In genomic region chr15:85359483-85359882, GRCm38 (mm10) we compare ENCODE assay signal across 18 mouse cellular contexts. TPM values are rescaled to one million over a fixed set of nuclear protein-coding genes. Genes with fewer than 3 reads are reported as not detected.
A peak's percentile ranks its signal among the peaks of the same experiment; 100 is the strongest.
DNase-seq lines count a peak whose midpoint lies in the region; ATAC-seq and TF ChIP-seq lines count a peak whose summit lies in the region.
"Had no signal": no experiment of that assay in that cellular context is flagged by ENCODE, and none has a peak within 500 bp of the region (broad histone marks: within the 10 kb centered on the region; RNA-seq: fewer than 3 reads in every experiment).

No protein-coding gene starts in this region.

- no peak overlapping the region for H3K4me3 ChIP-seq in embryonic facial prominence, embryonic 13.5 days
- no peak overlapping the region for H3K4me3 ChIP-seq in embryonic facial prominence, embryonic 10.5 days
- H3K4me3 ChIP-seq in lung, embryonic 15.5 days, result no peak overlapping the region
- no peak overlapping the region for H3K4me3 ChIP-seq in midbrain, postnatal 0 days (ENCODE audit: low read depth, low read length)
- H3K4me3 ChIP-seq in midbrain, embryonic 13.5 days (replicated peaks), result no peak overlapping the region
- H3K4me3 ChIP-seq: gastrocnemius, adult 2 months; heart, embryonic 13.5 days; hindbrain, embryonic 13.5 days had no signal

- peaks cover 22% of the 10 kb centered on the region for H3K4me1 ChIP-seq in embryonic facial prominence, embryonic 13.5 days
- H3K4me1 ChIP-seq in embryonic facial prominence, embryonic 10.5 days, result 0 out of 2 replicates have a peak, but pooled peaks cover 8% of the 10 kb centered on the region
- H3K4me1 ChIP-seq in lung, embryonic 15.5 days, result peaks cover 19% of the 10 kb centered on the region; the same call in 1 of the 2 replicates
- no peaks in the 10 kb centered on the region for H3K4me1 ChIP-seq in midbrain, postnatal 0 days (ENCODE audit: insufficient read depth, low read length)
- 0 out of 2 replicates have a peak, but pooled peaks cover 7% of the 10 kb centered on the region for H3K4me1 ChIP-seq in midbrain, embryonic 13.5 days (replicated peaks)

- H3K4me2 ChIP-seq in embryonic facial prominence, embryonic 13.5 days, result no peak overlapping the region
- no peak overlapping the region for H3K4me2 ChIP-seq in lung, embryonic 15.5 days
- H3K4me2 ChIP-seq in midbrain, postnatal 0 days (ENCODE audit: low read depth, low read length, poor library complexity, severe bottlenecking), result no peak overlapping the region
- H3K4me2 ChIP-seq in midbrain, embryonic 13.5 days (replicated peaks), result no peak overlapping the region
- H3K4me2 ChIP-seq: heart, embryonic 13.5 days; hindbrain, embryonic 13.5 days had no signal

- no peaks in the 10 kb centered on the region for H3K27me3 ChIP-seq in embryonic facial prominence, embryonic 13.5 days
- H3K27me3 ChIP-seq in embryonic facial prominence, embryonic 10.5 days (replicated peaks; ENCODE audit: low read depth, poor library complexity, severe bottlenecking), result no peaks in the 10 kb centered on the region
- H3K27me3 ChIP-seq in lung, embryonic 15.5 days, result no peaks in the 10 kb centered on the region
- H3K27me3 ChIP-seq in midbrain, postnatal 0 days (ENCODE audit: insufficient read depth, low read length), result no peaks in the 10 kb centered on the region
- no peaks in the 10 kb centered on the region for H3K27me3 ChIP-seq in midbrain, embryonic 13.5 days
- H3K27me3 ChIP-seq: heart, embryonic 13.5 days; hindbrain, embryonic 13.5 days; Patski had no signal

- no peak for ATAC-seq in embryonic facial prominence, embryonic 13.5 days (ENCODE audit: insufficient number of reproducible peaks, insufficient read depth, low FRiP score, low TSS enrichment, low read depth)
- no peak for ATAC-seq in lung, embryonic 15.5 days (ENCODE audit: borderline replicate concordance, extremely low read depth, low FRiP score, low TSS enrichment)
- ATAC-seq in midbrain, postnatal 0 days (ENCODE audit: low FRiP score), result no peak
- ATAC-seq in midbrain, embryonic 13.5 days, result no peak
- ATAC-seq: activated CD4-positive, CD25-positive, alpha-beta regulatory T cell, adult 4 months; forebrain, embryonic 14.5 days; hindbrain, postnatal 0 days; Patski had no signal

- 0 out of 2 replicates have a peak overlapping the region, but pooled peaks have one; percentile 9 for H3K27ac ChIP-seq in embryonic facial prominence, embryonic 13.5 days
- no peak overlapping the region for H3K27ac ChIP-seq in embryonic facial prominence, embryonic 10.5 days (replicated peaks)
- H3K27ac ChIP-seq in lung, embryonic 15.5 days, result peak overlapping the region; percentile 33; the same call in 1 of the 2 replicates
- no peak overlapping the region for H3K27ac ChIP-seq in midbrain, postnatal 0 days (ENCODE audit: low read depth, low read length)
- no peak overlapping the region for H3K27ac ChIP-seq in midbrain, embryonic 13.5 days
- H3K27ac ChIP-seq: gastrocnemius, adult 2 months; heart, embryonic 13.5 days; hindbrain, embryonic 13.5 days; hindbrain, postnatal 0 days had no signal

- H3K9me3 ChIP-seq in embryonic facial prominence, embryonic 13.5 days, result peaks cover 5% of the 10 kb centered on the region; the same call in 1 of the 2 replicates
- H3K9me3 ChIP-seq in embryonic facial prominence, embryonic 10.5 days, result no peaks in the 10 kb centered on the region
- H3K9me3 ChIP-seq in lung, embryonic 15.5 days, result no peaks in the 10 kb centered on the region
- H3K9me3 ChIP-seq in midbrain, postnatal 0 days (ENCODE audit: low read length), result no peaks in the 10 kb centered on the region
- H3K9me3 ChIP-seq in midbrain, embryonic 13.5 days, result no peaks in the 10 kb centered on the region
- H3K9me3 ChIP-seq: heart, embryonic 13.5 days; hindbrain, embryonic 13.5 days had no signal

- DNase-seq in embryonic facial prominence, embryonic 10.5 days (ENCODE audit: low spot score), result no peak
- no peak for DNase-seq in lung, postnatal 4 days
- no peak for DNase-seq in midbrain, postnatal 0 days (ENCODE audit: low spot score)
- no peak for DNase-seq in cerebellum, postnatal 10 days
- DNase-seq: cerebellum, adult 18-20 months; cerebellum, adult 9-11 months; gastrocnemius, adult 2 months; gastrocnemius, postnatal 25 days; heart, postnatal 4 days had no signal

- no peak overlapping the region for H3K9ac ChIP-seq in embryonic facial prominence, embryonic 13.5 days
- no peak overlapping the region for H3K9ac ChIP-seq in lung, embryonic 15.5 days
- H3K9ac ChIP-seq in midbrain, postnatal 0 days (replicated peaks; ENCODE audit: low read length, poor library complexity, severe bottlenecking), result 0 out of 2 replicates have a peak overlapping the region, but pooled peaks have one; percentile 0
- no peak overlapping the region for H3K9ac ChIP-seq in midbrain, embryonic 13.5 days (replicated peaks)
- H3K9ac ChIP-seq: heart, embryonic 13.5 days; hindbrain, embryonic 13.5 days had no signal

- TF ChIP-seq CTCF in midbrain, postnatal 0 days (IDR thresholded peaks at IDR 0.05), result no peak

- H3K36me3 ChIP-seq in embryonic facial prominence, embryonic 13.5 days, result peaks cover 46% of the 10 kb centered on the region
- H3K36me3 ChIP-seq in embryonic facial prominence, embryonic 10.5 days (replicated peaks), result peaks cover 57% of the 10 kb centered on the region
- H3K36me3 ChIP-seq in lung, embryonic 15.5 days, result peaks cover 22% of the 10 kb centered on the region
- H3K36me3 ChIP-seq in midbrain, postnatal 0 days (ENCODE audit: insufficient read depth, low read length), result peaks cover 14% of the 10 kb centered on the region
- H3K36me3 ChIP-seq in midbrain, embryonic 13.5 days, result peaks cover 37% of the 10 kb centered on the region

- 31% methylated on average over 2 of the region's 2 CpGs for WGBS in embryonic facial prominence, embryonic 13.5 days
- WGBS in embryonic facial prominence, embryonic 10.5 days, result 80% methylated on average over 2 of the region's 2 CpGs
- WGBS in lung, embryonic 15.5 days, result 55% methylated on average over 2 of the region's 2 CpGs
- 86% methylated on average over 2 of the region's 2 CpGs for WGBS in midbrain, postnatal 0 days
- WGBS in midbrain, embryonic 13.5 days, result 85% methylated on average over 2 of the region's 2 CpGs

RNA-seq across cellular contexts. Expression of gene Atxn10, which starts 23.4 kb away (rescaled TPM):
- polyA plus RNA-seq in embryonic facial prominence, embryonic 13.5 days (2015; fragmentation: Nextera tagmentation; extraction: Ambion mirVana), result 336 and 343 TPM in 2 replicates
- 309 and 313 TPM in 2 replicates for polyA plus RNA-seq in embryonic facial prominence, embryonic 10.5 days (2016; fragmentation: Nextera tagmentation; extraction: Ambion mirVana)
- 344 and 350 TPM in 2 replicates for polyA plus RNA-seq in lung, embryonic 15.5 days (2015; fragmentation: Nextera tagmentation; extraction: Ambion mirVana)
- 271 and 311 TPM in 2 replicates for total RNA-seq in midbrain, postnatal 0 days (2014; rRNA removed)
- 519 TPM in 2 replicates for polyA plus RNA-seq in midbrain, postnatal 0 days (2015; fragmentation: Nextera tagmentation; extraction: Ambion mirVana)
- 513 and 524 TPM in 2 replicates for polyA plus RNA-seq in midbrain, embryonic 13.5 days (2015; fragmentation: Nextera tagmentation; extraction: Ambion mirVana)

Comparison
In these comparisons a context has a peak if more than half of its experiments do, and no peak if none do; other contexts are left out.
1. H3K27ac ChIP-seq: peak in embryonic facial prominence, embryonic 13.5 days (single experiment) and lung, embryonic 15.5 days (single experiment); none in embryonic facial prominence, embryonic 10.5 days (single experiment), midbrain, postnatal 0 days (single experiment) and midbrain, embryonic 13.5 days (single experiment).